In the genomic region with DNA sequence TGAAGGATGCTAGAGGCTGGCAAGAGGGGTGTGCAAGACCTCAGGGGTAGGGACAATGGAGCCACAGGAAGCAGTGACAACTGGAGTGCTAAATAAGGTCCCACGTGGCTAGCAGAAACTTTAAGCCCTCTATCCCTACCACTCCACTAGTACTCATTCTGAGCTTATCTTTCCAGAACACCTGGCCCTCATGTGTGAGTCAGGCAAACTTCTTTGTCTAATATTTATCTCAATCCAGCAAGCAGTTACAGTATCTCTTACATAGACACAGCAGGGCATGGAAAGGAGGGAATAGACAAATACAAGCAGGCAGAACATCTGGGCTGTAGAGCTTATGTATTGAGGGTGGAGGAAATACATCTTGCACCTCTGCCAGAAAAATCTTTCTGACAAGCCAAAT, we compare ENCODE assay signal across 12 mouse cellular contexts.
DNase-seq lines count a peak whose midpoint lies in the region; ATAC-seq lines count a peak whose summit lies in the region.
"Had no signal": no experiment of that assay in that cellular context is flagged by ENCODE, and none has a peak within 500 bp of the region (broad histone marks: within the 10 kb centered on the region; RNA-seq: fewer than 3 reads in every experiment).

No protein-coding gene starts in this region.

- H3K36me3 ChIP-seq in neural tube, embryonic 12.5 days = no peaks in the 10 kb centered on the region
- no peaks in the 10 kb centered on the region for H3K36me3 ChIP-seq in liver, embryonic 12.5 days
- H3K36me3 ChIP-seq in stomach, embryonic 15.5 days = no peaks in the 10 kb centered on the region
- H3K36me3 ChIP-seq: heart, embryonic 15.5 days; lung, embryonic 15.5 days had no signal

- WGBS in neural tube, embryonic 12.5 days = 10% methylated on average over 1 of the region's 1 CpGs
- WGBS in liver, embryonic 12.5 days (ENCODE audit: insufficient replicate concordance) = 5% methylated on average over 1 of the region's 1 CpGs
- 30% methylated on average over 1 of the region's 1 CpGs for WGBS in stomach, embryonic 15.5 days

- no peaks in the 10 kb centered on the region for H3K27me3 ChIP-seq in neural tube, embryonic 12.5 days (replicated peaks)
- no peaks in the 10 kb centered on the region for H3K27me3 ChIP-seq in liver, embryonic 12.5 days (replicated peaks)
- H3K27me3 ChIP-seq in stomach, embryonic 15.5 days (replicated peaks) = no peaks in the 10 kb centered on the region
- H3K27me3 ChIP-seq: heart, embryonic 15.5 days; lung, embryonic 15.5 days had no signal

- H3K27ac ChIP-seq in neural tube, embryonic 12.5 days = no peak overlapping the region
- H3K27ac ChIP-seq in liver, embryonic 12.5 days = no peak overlapping the region; the same call in 1 of the 2 replicates
- H3K27ac ChIP-seq in stomach, embryonic 15.5 days = no peak overlapping the region
- H3K27ac ChIP-seq: heart, embryonic 15.5 days; lung, embryonic 15.5 days had no signal

- peak; percentile 29 for DNase-seq in embryo, embryonic 10 days (ENCODE audit: low spot score)
- no peak for DNase-seq in embryo, embryonic 9.5 days (ENCODE audit: extremely low spot score)
- no peak for DNase-seq in neural tube, embryonic 10.5 days (ENCODE audit: extremely low spot score, low spot score)
- DNase-seq in cerebellum, postnatal 25 days = no peak
- no peak for DNase-seq in left cerebral cortex, postnatal 36 days (ENCODE audit: low spot score in 2 of 2)
- DNase-seq: thymus, postnatal 14 days had no signal

- intact Hi-C loops in left cerebral cortex, postnatal 36 days (cut with DNase I) = no loop called here

- H3K9ac ChIP-seq in neural tube, embryonic 12.5 days = no peak overlapping the region
- H3K9ac ChIP-seq in liver, embryonic 12.5 days = no peak overlapping the region
- H3K9ac ChIP-seq in stomach, embryonic 15.5 days = no peak overlapping the region
- H3K9ac ChIP-seq: heart, embryonic 15.5 days; lung, embryonic 15.5 days had no signal

- H3K9me3 ChIP-seq in neural tube, embryonic 12.5 days = no peaks in the 10 kb centered on the region
- no peaks in the 10 kb centered on the region for H3K9me3 ChIP-seq in liver, embryonic 12.5 days (replicated peaks)
- H3K9me3 ChIP-seq in stomach, embryonic 15.5 days = no peaks in the 10 kb centered on the region
- H3K9me3 ChIP-seq: heart, embryonic 15.5 days; lung, embryonic 15.5 days had no signal

- H3K4me1 ChIP-seq in neural tube, embryonic 12.5 days = peaks cover 3% of the 10 kb centered on the region; the same call in 1 of the 2 replicates
- peaks cover 4% of the 10 kb centered on the region; the same call in 1 of the 2 replicates for H3K4me1 ChIP-seq in liver, embryonic 12.5 days
- H3K4me1 ChIP-seq in stomach, embryonic 15.5 days = no peaks in the 10 kb centered on the region
- H3K4me1 ChIP-seq: heart, embryonic 15.5 days; lung, embryonic 15.5 days had no signal

- no peak overlapping the region for H3K4me3 ChIP-seq in neural tube, embryonic 12.5 days
- H3K4me3 ChIP-seq in liver, embryonic 12.5 days = no peak overlapping the region
- no peak overlapping the region for H3K4me3 ChIP-seq in stomach, embryonic 15.5 days (replicated peaks)
- H3K4me3 ChIP-seq: heart, embryonic 15.5 days; lung, embryonic 15.5 days had no signal

- peak; percentile 60; the same call in 1 of the 2 replicates for ATAC-seq in neural tube, embryonic 12.5 days (ENCODE audit: low FRiP score, low read depth)
- ATAC-seq in liver, embryonic 12.5 days = peak; percentile 96
- ATAC-seq in stomach, embryonic 15.5 days (ENCODE audit: insufficient read depth, low FRiP score, low read depth) = peak; percentile 35; the same call in 1 of the 2 replicates
- ATAC-seq: intestine, postnatal 0 days had no signal

- no peak overlapping the region for H3K4me2 ChIP-seq in neural tube, embryonic 12.5 days (replicated peaks)
- no peak overlapping the region for H3K4me2 ChIP-seq in liver, embryonic 12.5 days
- H3K4me2 ChIP-seq in stomach, embryonic 15.5 days = no peak overlapping the region
- H3K4me2 ChIP-seq: heart, embryonic 15.5 days; lung, embryonic 15.5 days had no signal

Comparison
In these comparisons a context has a peak if more than half of its experiments do, and no peak if none do; other contexts are left out.
1. ATAC-seq: peak in every context shown above with its lines; median percentile 96 in liver, embryonic 12.5 days; 60 in neural tube, embryonic 12.5 days; 35 in stomach, embryonic 15.5 days.